Mouse (Mus musculus) kidney, postnatal 36 days (tissue): ENCODE results near the gene Foxc2.
"Not testable (repeated sequence)": the region's sequence is repeated elsewhere in the genome, so short reads cannot be mapped to it uniquely, and the experiment has no call there.

Source experiments
- DNase-seq, 2 experiments: peaks; one replicate each; pipeline ENCODE4 v3.0.0; 2021 to 2022; ENCODE audit warnings: mixed read lengths in 2 of 2

Foxc2 gene

DNA sequence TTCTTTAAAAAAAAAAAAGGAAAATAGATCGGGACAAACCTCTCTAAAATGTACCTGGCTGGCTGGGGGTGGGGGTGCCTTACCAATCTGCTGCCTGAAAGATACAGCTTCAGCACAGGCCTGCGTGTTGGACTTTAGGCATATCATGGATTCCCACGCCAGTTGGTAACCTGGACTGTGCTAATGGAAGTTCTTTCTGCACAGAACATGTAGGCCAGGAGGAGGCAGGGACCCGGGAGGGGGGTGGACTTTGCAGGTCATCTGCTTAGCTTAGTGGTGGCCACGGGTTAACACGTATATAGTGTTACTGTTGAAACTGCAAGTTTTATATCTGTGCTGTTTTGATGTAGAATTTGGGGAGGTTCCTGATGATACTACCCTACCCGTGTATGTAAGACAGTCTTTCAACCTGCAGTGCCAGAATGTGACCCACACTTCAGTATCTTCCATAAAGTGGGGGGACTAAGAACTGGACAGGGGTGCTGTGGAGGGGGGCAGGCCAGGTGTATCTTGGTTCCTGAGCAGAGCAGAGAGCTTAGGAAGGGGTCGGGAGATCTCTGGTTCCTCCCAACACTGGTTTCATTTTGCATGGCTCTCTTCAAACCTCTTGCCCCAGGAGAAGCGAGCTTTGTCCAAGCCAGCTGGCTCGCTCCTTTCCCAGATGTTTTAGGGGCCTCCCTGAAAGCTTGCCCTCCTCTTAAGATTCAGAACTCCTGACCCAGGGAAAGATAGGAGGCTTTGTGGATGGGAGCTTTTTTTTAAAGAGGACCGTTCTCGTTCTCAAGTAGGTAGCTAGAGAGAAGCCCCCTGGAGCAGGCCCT lies 3.9 kb downstream of the Foxc2 start:
- DNase-seq, result no peak

DNA sequence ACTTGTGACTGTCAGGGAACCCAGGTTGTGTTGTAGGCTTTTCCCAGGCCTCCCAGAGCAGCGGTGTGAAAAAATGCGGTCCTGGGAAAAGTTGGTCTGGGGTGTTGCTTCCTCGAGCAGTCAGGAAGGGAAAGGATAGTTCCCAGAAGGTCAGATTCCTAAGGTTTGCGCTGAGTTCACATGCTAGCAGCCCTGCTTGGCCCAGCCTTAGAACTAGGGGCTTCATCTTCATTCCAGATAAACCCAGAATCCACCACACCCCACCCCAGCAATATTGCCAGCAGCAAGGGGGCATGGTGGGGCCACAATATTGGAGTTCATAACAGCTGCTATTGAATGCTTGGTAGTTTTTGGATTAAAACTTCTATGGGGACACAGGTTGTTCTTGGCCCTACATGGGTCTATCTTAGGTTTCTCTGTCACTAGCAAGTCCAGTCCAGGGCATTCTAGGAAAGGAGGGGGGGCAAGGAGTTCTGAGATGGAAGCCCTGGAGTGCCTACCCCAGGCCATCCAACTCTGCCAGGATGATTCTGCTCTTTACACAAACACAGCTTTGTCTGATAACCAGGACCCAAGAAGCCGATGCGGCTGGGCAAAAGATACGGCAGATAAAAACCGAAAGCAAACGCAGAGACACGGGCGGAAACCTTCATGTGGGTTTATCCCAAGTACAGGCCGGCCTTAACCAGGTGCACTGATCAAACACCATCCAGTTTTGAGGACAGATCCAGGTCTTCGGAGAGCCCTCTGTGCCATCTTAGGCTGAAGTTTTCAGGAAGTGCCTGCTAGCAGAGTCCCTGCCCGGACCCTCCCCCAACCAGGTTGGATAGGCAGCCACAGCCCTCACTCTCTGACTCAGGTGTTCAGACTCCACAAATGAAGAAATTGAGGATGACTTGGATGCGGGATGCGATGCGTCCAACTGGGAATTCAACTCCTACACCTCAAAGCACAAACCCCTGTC lies 4.8 kb downstream of the Foxc2 start:
- no peak for DNase-seq

DNA sequence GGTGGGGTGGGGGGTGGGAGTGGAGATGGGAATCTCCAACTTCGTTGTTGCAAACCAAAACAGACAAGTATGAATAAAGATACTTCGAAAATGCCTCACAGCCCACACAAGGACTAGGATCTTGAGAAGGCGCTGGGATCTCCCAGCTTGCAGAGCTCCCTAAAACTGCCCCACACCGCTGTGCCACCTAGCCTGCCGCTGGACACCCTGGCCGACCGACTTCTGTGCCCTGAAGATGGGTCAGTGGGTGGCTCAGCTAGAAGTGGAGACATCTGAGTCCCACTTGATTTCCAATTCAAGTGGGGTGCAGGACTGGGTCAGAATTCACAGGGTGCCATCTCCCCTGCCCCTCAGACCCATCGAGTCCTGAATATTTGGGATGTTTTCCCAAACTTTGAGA lies 5.7 kb downstream of the Foxc2 start:
- no peak for DNase-seq

DNA sequence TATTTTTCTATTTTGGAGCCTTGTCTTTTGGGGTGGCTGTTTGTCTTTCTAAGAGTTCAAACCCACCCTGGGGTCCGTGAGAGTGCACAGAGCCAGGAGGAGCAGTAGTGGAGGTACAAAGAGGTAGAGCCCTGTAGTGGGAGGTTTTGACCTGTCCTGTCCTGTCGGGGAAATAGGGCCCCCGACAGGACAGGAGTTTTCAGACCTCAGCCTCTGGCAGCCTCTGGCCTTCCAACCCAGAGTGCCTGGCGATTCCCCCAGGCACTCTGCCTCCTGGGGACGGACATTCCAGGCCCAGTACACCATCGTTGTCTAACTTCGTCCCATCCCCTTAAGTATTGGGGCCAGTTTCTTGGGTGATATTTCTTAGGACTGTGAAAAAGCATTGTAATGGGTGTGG lies 6.4 kb downstream of the Foxc2 start:
- DNase-seq, result no peak

DNA sequence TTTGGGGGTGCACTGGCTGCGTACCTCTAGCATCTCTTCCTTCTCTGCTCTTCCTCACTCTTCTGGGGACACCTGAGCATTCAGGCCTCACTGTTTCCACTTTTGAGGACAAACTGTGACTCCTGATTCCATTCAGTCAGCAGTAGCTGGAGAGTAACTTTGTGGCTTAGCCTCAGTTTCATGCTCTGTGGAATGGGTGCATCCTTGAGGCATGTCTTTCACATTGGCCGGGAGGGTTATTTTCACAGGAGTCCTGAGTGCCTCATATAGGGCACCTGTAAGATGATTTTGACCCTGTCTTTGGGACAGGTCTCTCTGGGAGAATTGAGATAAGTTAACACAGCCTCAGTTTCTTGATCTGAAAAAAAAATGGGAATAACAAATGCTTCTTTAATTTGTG lies 7.1 kb downstream of the Foxc2 start:
- no peak for DNase-seq

DNA sequence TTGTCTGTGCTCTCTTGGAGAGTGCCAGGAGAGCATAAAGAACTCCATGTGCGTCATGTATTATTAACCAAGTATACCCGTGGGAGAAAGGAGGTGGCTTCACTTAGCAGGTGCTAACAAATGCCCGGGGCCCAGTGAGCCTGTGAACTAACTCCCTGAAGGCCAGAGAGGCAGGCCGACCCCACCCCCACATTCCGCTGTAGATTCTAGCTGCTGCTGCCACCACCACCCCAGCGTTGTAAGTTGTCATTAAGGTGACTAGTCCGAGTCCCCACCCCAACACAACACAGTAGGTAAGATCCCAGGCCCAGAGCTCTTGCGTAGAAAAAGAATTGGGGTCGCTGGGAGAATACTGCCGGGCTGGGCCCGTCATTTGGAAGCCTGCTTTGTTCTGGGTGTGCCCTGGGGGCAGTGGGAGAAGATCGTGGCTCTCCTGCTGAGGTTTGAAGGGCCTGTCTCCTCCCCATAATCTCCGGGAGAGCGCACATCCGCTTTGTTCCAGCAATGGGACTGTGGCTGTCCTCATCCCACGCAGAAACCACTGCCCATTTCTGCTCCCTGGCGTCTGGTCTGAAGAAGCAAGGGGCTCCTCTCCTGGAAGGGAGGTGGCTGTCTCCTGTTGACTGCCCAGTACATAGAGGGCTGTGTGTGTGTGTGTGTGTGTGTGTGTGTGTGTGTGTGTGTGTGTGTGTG lies 8.7 kb downstream of the Foxc2 start:
- peak in 1 of 2 experiments; percentile 23 for DNase-seq

DNA sequence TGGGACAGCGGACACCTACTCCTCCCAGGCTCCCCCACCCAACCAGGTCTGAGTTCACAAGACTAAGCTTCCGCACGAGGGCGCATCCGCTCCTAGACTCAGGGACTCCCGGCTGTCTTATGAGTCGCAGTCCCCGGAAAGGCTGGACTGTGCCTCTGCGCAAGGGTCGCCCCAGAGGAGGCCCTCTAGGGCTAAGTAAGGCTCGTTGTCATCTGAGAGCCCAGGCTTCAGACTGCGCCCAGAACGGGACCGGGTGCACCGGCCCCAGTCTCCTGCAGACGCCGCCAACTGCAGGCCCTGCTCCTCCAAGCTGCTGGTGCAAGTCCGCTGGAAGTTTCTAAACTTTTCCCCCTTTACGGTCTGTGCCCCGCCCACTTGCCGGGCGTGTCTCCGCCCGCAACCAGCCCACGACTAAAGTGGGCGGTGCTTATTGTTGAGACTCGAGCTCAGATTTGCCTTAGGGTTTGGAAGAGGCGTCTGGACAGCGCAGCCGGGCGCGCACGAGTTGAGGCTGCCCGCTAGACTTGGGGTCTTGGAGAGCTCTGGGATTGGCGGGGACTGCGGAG lies 9.4 kb downstream of the Foxc2 start:
- peak; percentile 70 to 80 for DNase-seq

DNA sequence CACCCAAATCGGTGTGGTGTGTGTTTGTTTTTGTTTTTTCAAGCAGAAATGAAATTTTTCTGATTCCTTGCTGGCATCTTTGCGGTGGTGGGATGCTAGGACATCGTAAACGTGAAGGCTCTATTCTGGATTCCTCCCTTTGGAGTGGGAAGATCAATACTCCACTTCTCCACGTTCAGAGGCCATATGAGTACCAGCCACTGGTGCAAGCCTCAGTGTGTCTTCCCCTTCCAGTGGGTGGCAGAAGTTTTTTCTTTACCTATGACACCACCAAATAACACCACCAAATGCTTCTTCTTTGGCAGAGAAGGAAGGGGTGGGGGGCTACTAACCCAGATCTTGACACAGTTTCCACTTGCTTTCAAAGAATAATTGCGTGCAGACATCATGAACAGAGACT lies 10.2 kb downstream of the Foxc2 start:
- no peak for DNase-seq

DNA sequence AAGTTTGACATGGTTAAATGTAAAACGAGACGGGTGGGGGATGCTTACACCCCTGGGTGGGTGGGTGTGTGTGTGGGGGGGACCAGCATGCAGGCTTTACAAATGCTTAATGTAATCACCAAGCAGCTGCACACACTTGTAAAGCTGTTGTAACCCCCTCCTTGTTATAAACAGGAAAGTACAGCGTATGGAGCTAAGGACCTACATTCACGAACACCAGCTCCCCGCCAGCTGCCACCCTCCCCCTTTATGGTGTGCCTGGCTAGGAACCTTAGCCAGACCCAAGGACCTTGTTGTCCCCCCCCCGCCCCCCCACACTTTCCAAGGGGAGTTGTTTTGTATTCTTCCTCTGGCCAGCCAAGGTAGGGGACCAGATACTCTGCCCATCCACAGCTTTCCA lies 10.7 kb downstream of the Foxc2 start:
- DNase-seq, result no peak

DNA sequence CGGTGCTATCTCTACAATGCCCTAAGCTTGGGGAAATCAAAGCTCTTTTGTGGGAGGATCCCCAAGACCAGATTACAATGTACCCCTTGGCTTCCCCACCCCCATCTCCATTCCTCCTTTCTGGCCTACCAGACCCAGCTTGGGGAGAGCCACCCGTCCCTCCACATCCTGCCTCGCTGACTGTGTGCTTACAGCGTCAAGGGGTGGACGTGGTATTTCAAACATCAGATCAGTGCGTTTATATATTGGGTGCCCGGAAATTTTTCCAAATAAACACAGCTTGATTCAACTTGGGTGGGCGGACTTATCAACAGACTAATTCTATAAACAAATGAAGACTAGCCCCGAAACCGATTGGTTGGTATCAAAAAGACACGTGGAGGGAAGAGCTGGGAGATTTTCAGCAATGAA lies 11.3 kb downstream of the Foxc2 start:
- no peak for DNase-seq

DNA sequence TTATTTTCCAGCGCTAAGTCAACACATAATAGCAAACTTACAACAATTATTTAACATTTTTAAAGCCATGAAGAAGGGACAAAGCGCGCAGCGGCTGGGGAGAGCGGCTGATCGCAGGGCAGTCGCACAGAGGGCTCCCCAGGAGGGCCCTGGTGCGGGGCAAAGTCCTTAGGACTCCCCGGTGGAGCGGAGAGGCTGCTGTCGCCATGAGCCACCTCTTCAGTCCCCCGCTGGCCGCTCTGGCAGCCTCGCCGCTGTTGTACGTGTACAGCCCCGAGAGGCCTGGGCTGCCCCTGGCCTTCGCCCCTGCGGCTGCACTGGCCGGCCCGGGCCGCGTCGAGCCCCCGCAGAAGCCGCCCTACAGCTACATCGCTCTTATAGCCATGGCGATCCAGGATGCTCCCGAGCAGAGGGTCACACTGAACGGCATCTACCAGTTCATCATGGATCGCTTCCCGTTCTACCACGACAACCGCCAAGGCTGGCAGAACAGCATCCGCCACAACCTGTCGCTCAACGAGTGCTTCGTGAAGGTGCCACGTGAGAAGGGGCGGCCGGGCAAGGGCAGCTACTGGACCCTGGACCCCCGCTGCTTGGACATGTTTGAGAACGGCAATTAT lies 11.9 kb downstream of the Foxc2 start, which contains the start of gene Foxl1:
Gene Foxl1 (plus strand): TSS at position 185 of the 620 bp plus-strand sequence.
- DNase-seq, result peak in 1 of 2 experiments; percentile 26

DNA sequence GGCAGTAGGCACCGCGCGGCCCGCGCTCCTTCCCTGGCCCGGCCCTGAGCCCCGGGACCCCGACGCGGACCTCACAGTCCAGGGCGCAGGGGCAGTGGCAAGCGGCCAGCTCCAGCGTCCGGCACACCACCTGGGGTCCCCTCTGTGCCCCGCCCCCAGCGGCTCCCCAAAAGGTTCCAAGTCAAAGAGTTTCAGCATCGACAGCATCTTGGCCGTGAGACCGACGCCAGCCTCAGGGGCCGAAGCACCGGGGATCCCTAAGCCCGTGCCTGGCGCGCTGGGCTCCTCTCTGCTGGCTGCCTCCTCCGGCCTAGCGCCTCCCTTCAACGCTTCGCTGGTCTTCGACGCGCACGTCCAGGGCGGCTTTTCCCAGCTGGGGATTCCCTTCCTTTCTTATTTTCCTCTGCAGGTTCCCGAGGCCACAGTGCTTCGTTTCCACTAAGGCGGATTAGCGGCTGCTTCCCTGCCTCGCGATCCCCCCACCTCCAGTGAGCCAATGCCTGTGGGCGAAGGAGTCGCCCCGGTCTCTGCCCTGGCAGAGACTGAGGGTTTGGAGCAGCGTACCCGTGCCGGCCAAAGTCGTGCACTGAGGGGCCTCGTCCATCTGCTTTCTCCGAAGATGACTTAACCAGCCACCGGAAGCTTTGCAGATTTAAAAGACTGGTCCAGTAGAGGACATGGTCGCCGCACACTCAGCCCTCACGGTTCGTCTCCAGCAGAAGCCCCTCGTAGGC lies 12.7 kb downstream of the Foxc2 start:
- DNase-seq, result peak in 1 of 2 experiments; percentile 14

DNA sequence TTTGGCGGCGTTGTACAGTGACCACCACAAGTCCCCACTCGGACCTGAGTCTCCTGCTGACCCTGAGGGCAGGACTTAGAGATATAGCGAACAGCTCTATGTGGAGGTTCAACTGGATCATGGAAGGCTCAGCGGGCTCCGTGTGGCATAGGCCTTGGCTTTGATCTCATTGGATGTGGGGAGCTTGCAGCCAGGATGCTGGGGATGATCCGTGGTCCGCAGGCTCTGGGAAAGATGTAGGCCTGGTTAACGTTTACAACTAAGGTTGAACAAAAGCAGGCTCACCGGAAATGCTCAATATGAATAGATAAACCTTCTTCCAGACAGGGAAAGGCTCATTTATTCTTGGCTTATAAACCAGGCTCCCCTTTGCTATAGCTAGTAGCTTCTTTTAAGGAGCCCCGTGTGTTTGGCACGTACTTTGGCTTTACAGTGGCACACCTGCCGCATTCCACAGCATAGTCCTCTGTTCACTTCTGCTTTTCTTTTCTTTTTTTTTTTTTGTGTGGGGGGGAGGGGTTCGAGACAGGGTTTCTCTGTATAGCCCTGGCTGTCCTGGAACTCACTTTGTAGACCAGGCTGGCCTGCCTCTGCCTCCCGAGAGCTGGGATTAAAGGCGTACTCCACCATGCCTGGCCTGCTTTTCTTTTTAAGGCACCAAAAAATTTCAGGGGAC lies 13.4 kb downstream of the Foxc2 start:
- DNase-seq, result no peak

DNA sequence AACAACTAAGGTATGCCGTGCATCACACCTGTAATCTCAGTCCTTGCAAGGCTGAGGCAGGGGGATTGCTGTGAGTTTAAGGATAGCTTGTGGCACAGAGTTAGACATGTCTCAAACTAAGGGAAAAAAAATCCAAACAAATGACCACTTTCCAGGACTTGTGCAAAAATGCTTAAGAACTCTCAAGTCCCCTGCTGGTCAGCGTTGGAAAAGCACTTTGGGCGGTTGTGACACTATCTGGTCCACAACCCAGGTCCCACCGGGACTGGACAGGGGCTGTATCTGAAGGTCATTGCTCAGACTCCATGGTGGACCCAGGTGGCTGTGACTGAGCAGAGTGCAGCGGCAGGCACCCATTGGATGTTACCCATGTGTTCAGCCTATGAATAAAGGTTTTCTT lies 14.6 kb downstream of the Foxc2 start:
- DNase-seq, result peak in 1 of 2 experiments; percentile 67

DNA sequence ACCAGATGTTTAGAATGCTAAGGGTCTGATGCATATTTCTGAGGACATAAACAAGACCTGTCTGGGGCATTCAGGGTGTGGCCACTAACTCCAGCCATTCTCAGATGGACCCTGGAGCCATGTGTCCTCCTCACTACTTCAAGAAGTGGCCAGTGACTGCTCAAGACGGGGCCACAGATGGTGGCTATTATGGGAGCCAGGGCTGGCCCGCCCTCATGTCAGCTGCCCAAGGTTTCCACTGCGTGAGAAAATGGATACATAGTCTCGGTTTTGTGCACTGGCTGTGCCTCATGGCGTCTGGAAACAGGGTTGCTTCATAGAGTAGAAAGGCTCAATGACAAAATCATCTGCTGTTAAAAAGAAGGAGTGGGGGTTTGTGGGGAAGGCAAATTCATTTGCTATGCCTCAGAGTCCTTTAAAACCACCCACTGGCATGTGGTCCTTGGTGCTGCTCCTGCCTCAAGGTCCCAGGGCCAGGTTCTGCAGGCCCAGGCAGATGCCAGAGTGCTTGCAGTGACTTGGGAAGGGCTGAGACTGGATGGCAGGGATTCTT lies 17.1 kb downstream of the Foxc2 start:
- no peak for DNase-seq

DNA sequence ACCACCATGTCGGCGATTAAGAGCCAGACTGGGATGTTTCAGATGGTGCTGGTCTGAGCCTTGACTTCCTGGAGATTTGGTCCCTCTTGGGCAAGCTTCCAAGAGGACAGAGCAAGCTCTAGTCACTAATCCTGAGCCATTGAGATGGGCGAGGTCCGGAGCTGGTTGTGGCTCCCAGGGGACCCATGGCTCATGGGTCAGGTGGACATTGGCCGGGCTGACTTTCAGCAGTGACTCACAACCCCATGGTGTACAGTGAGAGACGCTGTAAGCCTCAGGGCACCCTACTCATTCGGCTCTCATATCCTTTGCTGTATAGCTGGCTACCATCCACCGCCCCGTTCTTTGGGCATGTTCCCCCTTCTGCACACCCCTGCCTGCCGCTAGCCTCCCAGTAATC lies 18.1 kb downstream of the Foxc2 start:
- DNase-seq, result no peak

DNA sequence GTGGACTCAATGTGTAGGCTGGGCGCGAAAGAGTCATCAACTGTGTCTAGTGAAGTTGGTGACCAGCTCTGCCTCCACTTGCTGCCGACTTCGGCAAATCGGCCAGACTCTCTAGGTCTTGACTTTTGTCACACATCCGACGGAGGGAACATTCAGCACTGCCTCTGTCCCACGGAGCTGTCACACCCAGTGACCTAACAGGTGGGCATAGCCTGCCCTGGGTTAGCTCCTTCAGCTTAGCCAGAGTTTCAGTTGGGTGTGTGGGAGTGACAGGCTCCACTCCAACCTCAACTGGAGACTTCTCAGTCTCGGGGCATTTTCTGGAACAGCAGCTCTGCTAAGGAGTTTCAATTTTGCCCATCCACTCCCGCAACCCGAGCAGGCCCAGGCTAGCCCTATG lies 18.5 kb downstream of the Foxc2 start:
- DNase-seq, result no peak

DNA sequence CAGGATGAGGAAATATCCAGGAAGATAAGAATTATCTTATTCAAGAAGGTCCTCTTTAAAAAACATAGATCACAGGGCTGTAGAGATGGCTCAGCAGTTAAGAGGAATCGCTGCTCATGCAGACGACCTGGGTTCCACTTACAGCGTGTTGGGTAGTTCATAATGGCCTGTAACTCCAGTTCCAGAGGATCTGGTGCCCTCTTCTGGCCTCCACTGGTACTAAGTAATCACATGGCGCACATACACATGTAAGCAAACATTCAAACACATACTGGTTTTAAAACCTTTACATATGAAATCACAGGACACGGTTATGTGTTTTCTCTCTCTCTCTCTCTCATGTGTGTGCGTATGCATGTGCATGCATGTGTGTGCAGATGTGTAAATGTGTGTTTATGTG lies 20.9 kb downstream of the Foxc2 start:
- no peak for DNase-seq

DNA sequence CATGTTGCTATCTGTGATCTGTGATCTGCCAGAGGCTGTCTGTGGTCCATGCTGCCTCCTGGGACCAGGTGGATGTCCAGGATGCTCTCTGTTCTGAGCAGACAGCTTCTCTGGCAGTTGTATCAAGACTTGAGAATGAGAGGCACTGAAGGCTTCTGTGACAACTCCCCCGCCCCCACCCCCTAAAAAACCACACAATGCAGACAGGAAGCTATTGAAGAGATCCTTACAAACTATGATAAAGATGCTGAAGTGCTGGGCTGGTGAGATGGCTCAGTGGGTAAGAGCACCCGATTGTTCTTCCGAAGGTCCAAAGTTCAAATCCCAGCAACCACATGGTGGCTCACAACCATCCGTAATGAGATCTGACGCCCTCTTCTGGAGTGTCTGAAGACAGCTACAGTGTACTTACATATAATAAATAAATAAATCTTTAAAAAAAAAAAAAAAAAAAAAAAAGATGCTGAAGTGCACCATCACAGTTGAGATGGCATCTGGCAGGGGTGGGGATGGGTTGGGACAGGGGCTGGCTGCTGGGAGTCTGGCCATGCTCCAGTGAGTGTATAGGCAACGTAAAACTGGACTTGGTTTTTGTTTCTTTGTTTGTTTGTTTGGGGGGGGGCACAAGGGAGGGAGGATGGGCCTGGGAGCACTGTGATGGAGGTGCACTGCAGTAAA lies 29.6 kb downstream of the Foxc2 start:
- not testable (repeated sequence) for DNase-seq

DNA sequence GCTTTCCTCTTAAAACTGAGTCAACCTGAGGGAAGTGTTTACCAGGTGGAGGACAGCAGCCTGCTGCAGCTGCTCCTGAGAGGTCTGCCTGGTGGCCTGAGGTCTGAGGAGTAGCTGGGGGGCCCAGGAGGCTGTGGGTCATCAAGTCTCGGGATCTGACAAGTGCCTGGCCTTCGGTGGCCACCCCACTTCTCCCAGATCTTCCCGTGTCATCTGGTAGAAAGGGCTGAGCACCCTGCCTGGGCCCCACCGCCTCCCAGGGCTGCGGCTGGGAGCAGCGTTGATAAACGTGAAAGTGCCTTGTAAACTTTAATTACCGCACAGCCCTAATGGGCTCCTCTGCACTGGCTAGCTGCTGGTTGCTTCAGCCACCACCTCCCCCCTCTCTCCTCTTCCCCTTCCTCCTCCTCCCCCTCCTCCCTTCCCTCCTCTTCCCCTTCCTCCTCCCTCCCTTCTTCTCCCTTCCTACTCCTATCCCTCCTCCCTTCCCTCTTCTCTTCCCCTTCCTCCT lies 32.7 kb downstream of the Foxc2 start:
- DNase-seq, result no peak
